Mouse (Mus musculus) E14TG2a.4 (cell line): Measurements from ENCODE around the gene Ciz1.

Experiments
- H3K27me3 ChIP-seq: 2 replicates; pipeline ENCODE4 v1.6.1; 2014; ENCODE audit warnings: low read length, control low read depth; ENCODE audit not compliant: insufficient read depth
- H3K36me3 ChIP-seq: 2 replicates; pipeline ENCODE4 v1.6.1; 2014; ENCODE audit warnings: low read length, control low read depth; ENCODE audit not compliant: insufficient read depth
- H3K4me1 ChIP-seq: replicated peaks from 2 replicates; pipeline ENCODE4 v1.6.1; 2014; ENCODE audit warnings: low read depth, low read length, control low read depth
- H3K4me3 ChIP-seq: replicated peaks from 2 replicates; pipeline ENCODE4 v1.5.1; 2014; ENCODE audit warnings: mild to moderate bottlenecking, low read length
- H3K9me3 ChIP-seq: 2 replicates; pipeline ENCODE4 v1.6.1; 2014; ENCODE audit warnings: low read length, control low read depth
- CTCF ChIP-seq: conservative IDR thresholded peaks from 2 replicates; pipeline ENCODE4 v1.5.1; 2014; ENCODE audit warnings: low read length
- NANOG ChIP-seq: IDR thresholded peaks from 2 replicates; pipeline ENCODE4 v1.6.1; 2014; ENCODE audit warnings: borderline replicate concordance, low read length, mixed read lengths
- POU5F1 ChIP-seq: IDR thresholded peaks from 2 replicates; pipeline ENCODE4 v1.6.1; 2014; ENCODE audit warnings: low read length, borderline replicate concordance

The Ciz1 gene

GRCm38 (mm10) chr2:32376963-32377362, 24.8 kb downstream of the Ciz1 start:
- Histone ChIP-seq H3K4me3 (no peak overlapping the region), H3K9me3 (no peaks in the 10 kb centered on the region), H3K27me3 (peaks cover 27% of the 10 kb centered on the region), H3K36me3 (peaks cover 67% of the 10 kb centered on the region), H3K4me1 (peaks cover 34% of the 10 kb centered on the region)
- TF ChIP-seq CTCF = no peak
- TF ChIP-seq POU5F1 = no peak
- TF ChIP-seq NANOG = no peak

GRCm38 (mm10) chr2:32380001-32380500, 27.9 kb downstream of the Ciz1 start:
- TF ChIP-seq POU5F1 (no peak), NANOG (no peak), CTCF (no peak)
- Histone ChIP-seq H3K36me3 (peaks cover 49% of the 10 kb centered on the region), H3K9me3 (no peaks in the 10 kb centered on the region), H3K4me3 (no peak overlapping the region), H3K27me3 (peaks cover 56% of the 10 kb centered on the region), H3K4me1 (peaks cover 25% of the 10 kb centered on the region)

- peaks cover 7% of the 10 kb centered on the region; the same call in 1 of the 2 replicates for H3K9me3 ChIP-seq
- peaks cover 61% of the 10 kb centered on the region for H3K27me3 ChIP-seq
- peaks cover 37% of the 10 kb centered on the region for H3K36me3 ChIP-seq
- peaks cover 17% of the 10 kb centered on the region for H3K4me1 ChIP-seq
- no peak for TF ChIP-seq CTCF
- TF ChIP-seq NANOG = no peak
- no peak for TF ChIP-seq POU5F1
- peak overlapping the region; percentile 93 for H3K4me3 ChIP-seq
Observed at GRCm38 (mm10) chr2:32381141-32381774, 29.1 kb downstream of the Ciz1 start.

GRCm38 (mm10) chr2:32381775-32382223, 29.7 kb downstream of the Ciz1 start, which contains the start of gene 1110008P14Rik:
Gene 1110008P14Rik, minus strand, starts transcription at chr2:32381938.
- peak within 1 kb of the TSS; percentile 93 for H3K4me3 ChIP-seq
- TF ChIP-seq CTCF (no peak), NANOG (no peak), POU5F1 (no peak)
- H3K36me3 ChIP-seq = peaks cover 31% of the 10 kb centered on the region
- peaks cover 17% of the 10 kb centered on the region for H3K4me1 ChIP-seq
- H3K27me3 ChIP-seq = peaks cover 66% of the 10 kb centered on the region
- H3K9me3 ChIP-seq = peaks cover 7% of the 10 kb centered on the region; the same call in 1 of the 2 replicates

GRCm38 (mm10) chr2:32382689-32383088, 30.6 kb downstream of the Ciz1 start:
- TF ChIP-seq CTCF (no peak), NANOG (no peak), POU5F1 (no peak)
- Histone ChIP-seq H3K4me3 (no peak overlapping the region), H3K36me3 (peaks cover 23% of the 10 kb centered on the region), H3K4me1 (peaks cover 17% of the 10 kb centered on the region), H3K27me3 (peaks cover 68% of the 10 kb centered on the region), H3K9me3 (peaks cover 7% of the 10 kb centered on the region; the same call in 1 of the 2 replicates)

- no peak for TF ChIP-seq NANOG
- no peak for TF ChIP-seq CTCF
- no peak for TF ChIP-seq POU5F1
- Histone ChIP-seq H3K4me3 (no peak within 1 kb of the TSS), H3K36me3 (no peaks in the 10 kb centered on the region), H3K27me3 (peaks cover 35% of the 10 kb centered on the region), H3K4me1 (peaks cover 26% of the 10 kb centered on the region), H3K9me3 (peaks cover 8% of the 10 kb centered on the region; the same call in 1 of the 2 replicates)
Observed at GRCm38 (mm10) chr2:32387706-32388490, 35.8 kb downstream of the Ciz1 start, which contains the start of gene Lcn2. Gene Lcn2, minus strand, starts transcription at chr2:32388252.

- H3K27me3 ChIP-seq = peaks cover 22% of the 10 kb centered on the region
- peaks cover 26% of the 10 kb centered on the region for H3K4me1 ChIP-seq
- H3K9me3 ChIP-seq = peaks cover 17% of the 10 kb centered on the region
- no peak overlapping the region for H3K4me3 ChIP-seq
- no peak for TF ChIP-seq NANOG
- TF ChIP-seq CTCF = no peak
- no peak for TF ChIP-seq POU5F1
- H3K36me3 ChIP-seq = no peaks in the 10 kb centered on the region
Observed at GRCm38 (mm10) chr2:32389157-32389556, 37.0 kb downstream of the Ciz1 start.

- H3K4me3 ChIP-seq = peak overlapping the region; percentile 48
- peaks cover 11% of the 10 kb centered on the region for H3K27me3 ChIP-seq
- H3K9me3 ChIP-seq = peaks cover 14% of the 10 kb centered on the region
- no peaks in the 10 kb centered on the region for H3K36me3 ChIP-seq
- H3K4me1 ChIP-seq = peaks cover 33% of the 10 kb centered on the region
- no peak for TF ChIP-seq CTCF
- no peak for TF ChIP-seq POU5F1
- no peak for TF ChIP-seq NANOG
Observed at GRCm38 (mm10) chr2:32390871-32391270, 38.7 kb downstream of the Ciz1 start.
